Mouse (Mus musculus): Measurements from ENCODE around the gene Gm10118. TPM values are rescaled to one million over a fixed set of nuclear protein-coding genes. Genes with fewer than 3 reads are reported as not detected.

The Gm10118 gene
- polyA plus RNA-seq (2016; fragmentation: Nextera tagmentation; extraction: Ambion mirVana) = 0.47 and 0.72 TPM in 2 replicates

DNA sequence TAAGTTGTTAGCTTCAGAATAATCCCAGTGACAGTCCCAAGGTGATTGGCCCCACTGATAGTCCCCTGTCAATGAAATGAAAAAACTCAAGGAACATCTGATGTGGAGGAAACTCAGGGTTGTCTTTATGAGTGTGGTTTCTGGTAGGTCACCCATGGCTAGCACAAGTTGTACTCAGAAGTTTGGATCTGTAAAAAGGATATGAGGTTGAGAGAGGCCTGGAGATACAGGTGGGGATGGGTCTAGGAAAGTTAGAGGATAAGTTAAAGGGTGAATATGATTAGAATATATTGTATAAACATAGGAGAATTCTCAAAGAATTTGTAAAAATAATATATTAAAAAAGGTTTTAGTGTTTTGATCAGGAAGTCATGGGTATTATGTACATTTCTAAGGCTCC is at the start of gene Gm10118:
Gm10118 (minus strand) TSS at position 101 of the 400 bp plus-strand sequence.
- no peaks in the 10 kb centered on the region for H3K9me3 ChIP-seq
- H3K4me1 ChIP-seq = no peaks in the 10 kb centered on the region
- no peak for ATAC-seq (ENCODE audit: low FRiP score, low read depth)
- H3K36me3 ChIP-seq = no peaks in the 10 kb centered on the region
- H3K4me2 ChIP-seq (replicated peaks) = no peak within 1 kb of the TSS
- H3K27ac ChIP-seq = no peak within 1 kb of the TSS
- no peak within 1 kb of the TSS for H3K4me3 ChIP-seq
- H3K9ac ChIP-seq = no peak within 1 kb of the TSS
- no peaks in the 10 kb centered on the region for H3K27me3 ChIP-seq (replicated peaks)

DNA sequence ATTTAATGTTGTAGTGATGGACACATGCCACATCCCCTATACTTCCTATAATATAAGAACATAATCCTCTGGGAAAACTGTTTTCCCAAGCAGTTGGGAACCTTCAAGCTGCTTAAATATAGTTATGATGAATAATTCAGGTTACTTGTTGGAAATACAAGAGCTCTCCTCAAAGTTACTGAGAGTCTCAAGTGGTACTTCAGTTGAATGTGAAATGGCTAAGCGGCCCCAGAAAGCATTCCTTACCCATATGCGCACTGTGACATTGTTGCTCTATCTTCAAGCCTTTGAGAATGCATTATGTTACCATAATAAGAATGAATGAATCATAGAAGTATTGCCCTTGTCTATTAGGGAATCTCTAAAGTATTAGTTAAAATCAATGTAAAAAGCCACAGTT is 45.1 kb upstream of the Gm10118 start:
- WGBS = 93% methylated on average over 2 of the region's 2 CpGs
- no peak overlapping the region for H3K4me3 ChIP-seq
- H3K36me3 ChIP-seq = no peaks in the 10 kb centered on the region
- no peaks in the 10 kb centered on the region for H3K27me3 ChIP-seq (replicated peaks)
- H3K27ac ChIP-seq = no peak overlapping the region
- no peak for ATAC-seq (ENCODE audit: low FRiP score, low read depth)
- no peak overlapping the region for H3K9ac ChIP-seq
- no peaks in the 10 kb centered on the region for H3K9me3 ChIP-seq
- H3K4me2 ChIP-seq (replicated peaks) = no peak overlapping the region
- H3K4me1 ChIP-seq = no peaks in the 10 kb centered on the region

GRCm38 (mm10) chr10:63954308-63954930 is 27.2 kb upstream of the Gm10118 start:
- no peak for ATAC-seq (ENCODE audit: low FRiP score, low read depth)
- no peaks in the 10 kb centered on the region for H3K9me3 ChIP-seq
- no peak overlapping the region for H3K27ac ChIP-seq
- no peaks in the 10 kb centered on the region for H3K36me3 ChIP-seq
- WGBS = 24% methylated on average over 6 of the region's 7 CpGs
- no peaks in the 10 kb centered on the region for H3K27me3 ChIP-seq (replicated peaks)
- H3K4me1 ChIP-seq = 0 out of 2 replicates have a peak, but pooled peaks cover 4% of the 10 kb centered on the region
- no peak overlapping the region for H3K4me3 ChIP-seq
- no peak overlapping the region for H3K4me2 ChIP-seq (replicated peaks)
- H3K9ac ChIP-seq = no peak overlapping the region

- 94% methylated on average over 1 of the region's 1 CpGs for WGBS
Observed at GRCm38 (mm10) chr10:63951481-63951880, 24.2 kb upstream of the Gm10118 start.

GRCm38 (mm10) chr10:63950867-63951266 is 23.6 kb upstream of the Gm10118 start:
- no peak overlapping the region for H3K4me3 ChIP-seq
- 59% methylated on average over 8 of the region's 8 CpGs for WGBS

More at GRCm38 (mm10) chr10:63951481-63951880, 24.2 kb upstream of the Gm10118 start:
- H3K27me3 ChIP-seq (replicated peaks) = no peaks in the 10 kb centered on the region
- H3K4me3 ChIP-seq = no peak overlapping the region
- H3K36me3 ChIP-seq = no peaks in the 10 kb centered on the region
- H3K9me3 ChIP-seq = no peaks in the 10 kb centered on the region
- H3K9ac ChIP-seq = no peak overlapping the region
- no peak overlapping the region for H3K4me2 ChIP-seq (replicated peaks)
- ATAC-seq (ENCODE audit: low FRiP score, low read depth) = no peak
- no peak overlapping the region for H3K27ac ChIP-seq
- H3K4me1 ChIP-seq = 0 out of 2 replicates have a peak, but pooled peaks cover 5% of the 10 kb centered on the region

GRCm38 (mm10) chr10:63947266-63947665 is 20.0 kb upstream of the Gm10118 start:
- WGBS = 83% methylated on average over 4 of the region's 4 CpGs
- H3K4me1 ChIP-seq = peaks cover 12% of the 10 kb centered on the region
- no peak overlapping the region for H3K4me3 ChIP-seq
- H3K4me2 ChIP-seq (replicated peaks) = no peak overlapping the region
- H3K27me3 ChIP-seq (replicated peaks) = no peaks in the 10 kb centered on the region
- no peaks in the 10 kb centered on the region for H3K9me3 ChIP-seq
- no peak overlapping the region for H3K9ac ChIP-seq
- no peaks in the 10 kb centered on the region for H3K36me3 ChIP-seq
- no peak for ATAC-seq (ENCODE audit: low FRiP score, low read depth)
- H3K27ac ChIP-seq = no peak overlapping the region

More at GRCm38 (mm10) chr10:63950867-63951266, 23.6 kb upstream of the Gm10118 start:
- Histone ChIP-seq H3K9ac (no peak overlapping the region), H3K4me1 (peaks cover 9% of the 10 kb centered on the region; the same call in 1 of the 2 replicates), H3K4me2 (replicated peaks) (no peak overlapping the region), H3K9me3 (no peaks in the 10 kb centered on the region), H3K36me3 (no peaks in the 10 kb centered on the region), H3K27ac (no peak overlapping the region), H3K27me3 (replicated peaks) (no peaks in the 10 kb centered on the region)
- no peak for ATAC-seq (ENCODE audit: low FRiP score, low read depth)

DNA sequence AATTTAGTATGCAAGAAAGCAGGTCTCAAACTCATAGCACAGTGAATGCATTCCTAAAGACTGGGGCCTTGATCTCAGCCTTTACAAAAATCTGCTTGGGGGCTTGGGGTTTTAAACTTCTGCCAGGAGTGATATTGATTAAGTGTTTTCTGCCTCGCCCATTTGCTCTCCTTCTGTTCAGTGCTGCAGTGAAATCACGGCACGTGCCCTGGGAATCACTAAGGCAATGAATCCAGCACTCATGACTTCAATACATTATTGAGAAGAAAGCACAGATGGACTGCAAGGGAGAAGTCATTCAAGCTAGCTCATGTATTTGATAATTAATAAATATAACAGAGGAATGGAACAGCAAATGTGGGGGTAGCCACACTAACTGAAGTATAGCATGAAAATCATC is 18.3 kb upstream of the Gm10118 start:
- Histone ChIP-seq H3K27me3 (replicated peaks) (no peaks in the 10 kb centered on the region), H3K4me2 (replicated peaks) (no peak overlapping the region), H3K4me3 (no peak overlapping the region), H3K27ac (no peak overlapping the region), H3K9me3 (no peaks in the 10 kb centered on the region), H3K4me1 (peaks cover 12% of the 10 kb centered on the region), H3K36me3 (no peaks in the 10 kb centered on the region), H3K9ac (no peak overlapping the region)
- ATAC-seq (ENCODE audit: low FRiP score, low read depth) = peak; percentile 41; the same call in 1 of the 2 replicates
- WGBS = 25% methylated on average over 3 of the region's 3 CpGs

GRCm38 (mm10) chr10:63933946-63934345 is 6.7 kb upstream of the Gm10118 start:
- no peak for ATAC-seq (ENCODE audit: low FRiP score, low read depth)
- no peak overlapping the region for H3K9ac ChIP-seq
- H3K4me2 ChIP-seq (replicated peaks) = no peak overlapping the region
- H3K9me3 ChIP-seq = no peaks in the 10 kb centered on the region
- H3K27me3 ChIP-seq (replicated peaks) = no peaks in the 10 kb centered on the region
- H3K4me1 ChIP-seq = no peaks in the 10 kb centered on the region
- 75% methylated on average over 5 of the region's 5 CpGs for WGBS
- no peak overlapping the region for H3K27ac ChIP-seq
- no peaks in the 10 kb centered on the region for H3K36me3 ChIP-seq
- H3K4me3 ChIP-seq = no peak overlapping the region

- H3K4me3 ChIP-seq = no peak overlapping the region
- ATAC-seq (ENCODE audit: low FRiP score, low read depth) = no peak
- H3K27ac ChIP-seq = no peak overlapping the region
- H3K4me1 ChIP-seq = no peaks in the 10 kb centered on the region
- no peaks in the 10 kb centered on the region for H3K9me3 ChIP-seq
- H3K4me2 ChIP-seq (replicated peaks) = no peak overlapping the region
- H3K36me3 ChIP-seq = no peaks in the 10 kb centered on the region
- H3K27me3 ChIP-seq (replicated peaks) = no peaks in the 10 kb centered on the region
- H3K9ac ChIP-seq = no peak overlapping the region
Observed at GRCm38 (mm10) chr10:63908878-63909277, 18.4 kb downstream of the Gm10118 start.

DNA sequence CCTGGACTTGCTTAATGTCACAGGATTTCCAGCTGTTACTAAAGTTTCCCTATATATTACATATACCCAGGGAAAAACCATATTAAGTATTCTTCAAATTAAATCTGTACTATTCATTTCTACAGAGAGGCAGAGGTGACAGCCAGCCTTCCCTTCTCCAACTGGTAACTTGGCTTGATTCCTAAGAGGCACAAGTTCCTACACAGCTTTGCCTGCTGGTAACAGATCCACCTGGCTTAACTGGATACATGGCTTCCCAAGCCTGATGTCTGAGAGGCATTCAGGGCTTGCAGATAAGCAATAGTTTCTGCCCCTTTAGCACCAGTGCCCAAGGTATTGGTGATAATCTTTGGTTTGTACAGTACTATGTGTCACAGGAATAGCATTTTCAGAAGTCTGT is 27.3 kb downstream of the Gm10118 start:
- H3K27ac ChIP-seq = no peak overlapping the region
- H3K4me3 ChIP-seq = no peak overlapping the region
- no peak overlapping the region for H3K4me2 ChIP-seq (replicated peaks)
- no peaks in the 10 kb centered on the region for H3K36me3 ChIP-seq
- H3K4me1 ChIP-seq = no peaks in the 10 kb centered on the region
- no peak for ATAC-seq (ENCODE audit: low FRiP score, low read depth)
- no peak overlapping the region for H3K9ac ChIP-seq
- no peaks in the 10 kb centered on the region for H3K27me3 ChIP-seq (replicated peaks)
- no peaks in the 10 kb centered on the region for H3K9me3 ChIP-seq

GRCm38 (mm10) chr10:63894612-63895011 is 32.6 kb downstream of the Gm10118 start:
- H3K4me3 ChIP-seq = no peak overlapping the region
- no peak overlapping the region for H3K9ac ChIP-seq
- 88% methylated on average over 5 of the region's 5 CpGs for WGBS
- no peak for ATAC-seq (ENCODE audit: low FRiP score, low read depth)
- no peak overlapping the region for H3K4me2 ChIP-seq (replicated peaks)
- no peak overlapping the region for H3K27ac ChIP-seq
- no peaks in the 10 kb centered on the region for H3K9me3 ChIP-seq
- H3K4me1 ChIP-seq = no peaks in the 10 kb centered on the region
- no peaks in the 10 kb centered on the region for H3K36me3 ChIP-seq
- H3K27me3 ChIP-seq (replicated peaks) = no peaks in the 10 kb centered on the region

DNA sequence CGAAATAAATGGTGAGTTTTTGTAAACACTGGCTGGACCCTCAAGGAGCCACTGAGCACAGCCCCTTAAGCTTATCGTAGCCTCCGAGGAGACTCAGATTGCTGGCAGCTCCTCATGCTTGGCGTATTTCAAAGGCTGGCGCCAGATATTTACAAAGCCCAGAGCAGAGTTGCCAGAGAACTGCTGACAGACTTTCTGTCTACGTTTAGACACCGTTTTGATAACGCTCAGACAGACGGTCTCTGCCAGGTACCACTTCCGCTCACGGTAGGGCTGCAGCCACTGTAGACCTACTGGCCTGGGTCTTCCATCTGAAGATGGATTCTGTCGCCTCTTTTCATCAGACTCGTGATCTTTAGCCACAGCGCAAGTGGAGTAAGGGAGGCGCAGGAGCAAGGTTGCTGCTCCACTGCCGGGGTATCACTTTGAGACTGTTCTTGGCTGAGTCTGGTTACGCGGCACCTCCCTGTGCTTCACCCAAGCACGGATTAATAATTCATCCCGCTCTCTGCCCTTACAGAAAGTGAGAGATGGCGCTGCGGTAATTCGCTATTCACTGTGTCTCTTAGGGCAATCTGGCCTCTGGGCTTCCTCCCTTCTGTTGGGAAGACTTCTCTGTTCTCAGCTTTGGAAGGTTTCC is 40.7 kb downstream of the Gm10118 start:
- WGBS = 86% methylated on average over 23 of the region's 23 CpGs
- Histone ChIP-seq H3K4me1 (no peaks in the 10 kb centered on the region), H3K9ac (no peak overlapping the region), H3K36me3 (no peaks in the 10 kb centered on the region), H3K9me3 (no peaks in the 10 kb centered on the region), H3K4me3 (no peak overlapping the region), H3K4me2 (replicated peaks) (no peak overlapping the region), H3K27ac (no peak overlapping the region), H3K27me3 (replicated peaks) (no peaks in the 10 kb centered on the region)
- ATAC-seq (ENCODE audit: low FRiP score, low read depth) = no peak

GRCm38 (mm10) chr10:63880462-63880903 is 46.8 kb downstream of the Gm10118 start:
- Histone ChIP-seq H3K4me3 (no peak overlapping the region), H3K36me3 (no peaks in the 10 kb centered on the region), H3K27ac (no peak overlapping the region), H3K4me2 (replicated peaks) (no peak overlapping the region), H3K4me1 (no peaks in the 10 kb centered on the region), H3K27me3 (replicated peaks) (no peaks in the 10 kb centered on the region), H3K9ac (no peak overlapping the region), H3K9me3 (no peaks in the 10 kb centered on the region)
- WGBS = 67% methylated on average over 5 of the region's 5 CpGs
- no peak for ATAC-seq (ENCODE audit: low FRiP score, low read depth)
